Mouse (Mus musculus) urinary bladder, postnatal 14 days (tissue): ENCODE measurements around the gene Tsc22d1.
A peak's percentile ranks its signal among the peaks of the same experiment; 100 is the strongest.

Experiments used
- DNase-seq: peaks from one replicate; pipeline ENCODE4 v3.0.0; 2021; ENCODE audit warnings: low spot score

Tsc22d1 gene

GRCm38 (mm10) chr14:76442160-76442559, 27.4 kb downstream of the Tsc22d1 start:
- DNase-seq, result no peak

GRCm38 (mm10) chr14:76448987-76449386, 34.2 kb downstream of the Tsc22d1 start:
- DNase-seq, result peak; percentile 25

- no peak for DNase-seq
Measured at GRCm38 (mm10) chr14:76451011-76451410, 36.2 kb downstream of the Tsc22d1 start.

GRCm38 (mm10) chr14:76452751-76453360, 38.1 kb downstream of the Tsc22d1 start:
- no peak for DNase-seq

- no peak for DNase-seq
Measured at GRCm38 (mm10) chr14:76454673-76455072, 39.9 kb downstream of the Tsc22d1 start.

- DNase-seq, result no peak
Measured at GRCm38 (mm10) chr14:76455159-76455558, 40.4 kb downstream of the Tsc22d1 start.

- no peak for DNase-seq
Measured at GRCm38 (mm10) chr14:76457696-76458095, 42.9 kb downstream of the Tsc22d1 start.

- no peak for DNase-seq
Measured at GRCm38 (mm10) chr14:76460181-76460580, 45.4 kb downstream of the Tsc22d1 start.

- DNase-seq, result no peak
Measured at GRCm38 (mm10) chr14:76461182-76461775, 46.5 kb downstream of the Tsc22d1 start.

DNA sequence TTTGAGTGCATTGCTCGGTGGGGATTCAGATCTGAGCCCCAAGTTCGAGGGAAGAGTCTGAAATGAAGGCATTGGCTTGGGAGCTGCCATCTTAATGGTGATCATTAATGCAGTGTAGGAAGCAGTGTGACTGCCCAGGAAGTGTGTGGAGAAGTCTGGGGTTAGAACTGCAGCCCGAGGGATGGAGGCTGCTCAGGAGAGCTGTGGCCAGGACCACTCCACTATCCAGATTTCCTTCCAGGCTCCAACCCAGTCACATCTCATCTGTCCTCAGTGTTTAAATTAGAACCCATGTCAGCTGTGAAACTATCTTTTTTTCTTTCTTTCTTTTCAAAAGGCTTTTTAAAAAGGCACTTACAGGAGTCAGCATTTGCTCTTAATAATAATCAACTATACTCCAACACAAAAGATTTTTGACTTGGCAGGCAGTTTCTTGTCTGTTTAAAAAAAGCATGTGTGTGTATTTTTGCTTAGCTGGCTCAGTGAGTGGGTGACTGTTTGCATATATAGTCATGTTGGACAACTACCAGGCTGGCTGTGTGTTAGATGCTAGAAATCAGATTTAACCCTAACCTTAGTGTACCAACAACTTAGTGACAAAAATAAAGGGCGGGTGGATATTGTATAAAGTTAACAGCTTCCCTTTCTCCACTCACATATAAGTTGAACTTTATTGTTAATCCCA, 48.8 kb downstream of the Tsc22d1 start:
- no peak for DNase-seq

GRCm38 (mm10) chr14:76464967-76465366, 50.2 kb downstream of the Tsc22d1 start:
- DNase-seq, result no peak

DNA sequence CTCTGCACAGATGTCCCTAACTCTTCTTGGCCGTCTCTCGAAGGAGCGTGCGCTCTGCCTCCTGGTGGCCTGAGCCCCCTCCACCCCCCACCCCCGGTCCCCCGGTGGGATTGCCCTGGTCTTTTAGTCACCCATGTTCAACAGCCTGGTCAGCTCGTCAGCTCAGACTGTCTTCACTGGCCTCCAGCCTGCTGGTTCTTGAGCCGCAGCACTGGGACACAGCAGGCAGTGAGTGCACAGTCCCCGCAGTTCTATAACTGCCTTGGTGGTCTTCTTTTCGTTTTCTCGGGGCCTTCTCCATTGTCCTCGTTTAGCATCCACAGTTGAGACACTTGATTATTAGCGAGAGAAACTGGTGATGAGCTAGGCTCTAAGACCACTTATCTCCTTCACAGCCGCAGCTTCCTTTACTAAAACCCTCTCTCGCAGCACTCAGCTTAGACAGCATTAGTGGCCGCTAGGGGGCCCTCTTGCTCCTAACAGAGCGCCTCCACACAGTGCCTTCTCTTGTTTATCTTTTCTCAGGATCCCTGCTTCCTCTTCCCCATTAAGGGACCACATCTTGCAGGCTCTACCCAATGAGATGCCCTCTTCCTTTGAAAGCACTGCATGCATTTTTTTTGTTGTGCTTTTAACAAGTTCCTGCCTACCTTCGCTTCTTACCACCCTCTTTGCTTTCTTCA, 52.0 kb downstream of the Tsc22d1 start:
- peak; percentile 87 for DNase-seq

GRCm38 (mm10) chr14:76467932-76468331, 53.2 kb downstream of the Tsc22d1 start:
- no peak for DNase-seq

GRCm38 (mm10) chr14:76471301-76471700, 56.5 kb downstream of the Tsc22d1 start:
- no peak for DNase-seq

- DNase-seq, result no peak
Measured at GRCm38 (mm10) chr14:76472487-76472886, 57.7 kb downstream of the Tsc22d1 start.

DNA sequence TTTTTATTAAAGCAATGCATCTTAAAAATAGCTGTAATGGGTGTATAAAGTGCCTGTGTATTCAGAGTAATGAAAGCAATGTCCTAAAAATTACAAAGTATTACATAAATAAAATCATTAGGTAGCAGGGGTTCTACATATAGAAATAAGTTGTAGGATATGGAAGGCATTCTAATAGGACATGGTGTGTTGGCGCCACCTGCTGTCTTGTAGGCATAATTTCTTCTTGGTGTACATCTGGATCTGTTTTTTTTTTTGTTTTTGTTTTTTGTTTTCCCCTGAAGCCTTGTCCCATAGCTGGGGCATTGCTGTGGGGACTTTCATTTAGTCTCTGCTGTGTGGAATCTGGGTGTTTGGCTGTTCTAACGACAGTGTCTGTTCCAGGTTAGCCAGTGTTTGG, 58.6 kb downstream of the Tsc22d1 start:
- peak; percentile 33 for DNase-seq

- DNase-seq, result no peak
Measured at GRCm38 (mm10) chr14:76474165-76474564, 59.4 kb downstream of the Tsc22d1 start.

- DNase-seq, result no peak
Measured at GRCm38 (mm10) chr14:76476770-76477169, 62.0 kb downstream of the Tsc22d1 start.

DNA sequence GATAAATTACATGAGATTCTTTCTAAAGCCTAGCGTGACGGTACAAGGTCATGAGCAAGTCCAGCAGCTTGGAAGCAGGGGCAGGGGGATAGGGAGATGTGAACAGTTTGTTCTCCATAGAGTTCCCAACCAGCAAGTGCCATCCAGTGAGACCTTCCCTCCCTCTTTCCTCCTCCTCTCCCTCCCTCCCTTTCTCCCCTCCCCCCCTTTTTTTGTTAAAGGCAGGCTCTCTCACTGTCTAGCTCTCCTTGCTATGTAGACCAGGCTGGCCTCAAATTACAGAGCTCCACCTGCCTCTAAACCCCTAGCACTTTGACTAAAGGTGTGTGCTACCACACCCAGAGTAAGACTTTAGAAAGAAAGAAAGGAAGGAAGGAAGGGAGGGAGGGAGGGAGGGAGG, 63.3 kb downstream of the Tsc22d1 start:
- no peak for DNase-seq

DNA sequence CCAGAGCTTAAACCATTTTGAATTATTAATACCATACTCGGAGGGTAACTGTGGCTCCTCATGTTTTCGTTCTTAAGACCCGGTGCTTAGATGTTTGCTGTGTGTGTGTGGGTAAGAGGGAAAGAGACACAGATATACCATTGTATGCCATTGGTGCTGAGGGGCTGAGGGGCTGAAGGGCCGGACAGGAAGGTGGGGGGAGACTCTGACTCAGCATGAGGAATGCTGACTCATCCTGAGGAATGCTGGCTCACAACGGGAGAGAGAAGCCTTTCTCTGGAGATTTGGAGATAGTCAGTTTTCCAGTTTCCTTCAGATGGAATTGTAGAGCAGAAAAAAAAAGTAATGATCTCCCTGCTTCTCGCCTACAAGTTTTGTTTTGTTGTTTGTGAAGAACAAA, 63.9 kb downstream of the Tsc22d1 start:
- DNase-seq, result no peak

DNA sequence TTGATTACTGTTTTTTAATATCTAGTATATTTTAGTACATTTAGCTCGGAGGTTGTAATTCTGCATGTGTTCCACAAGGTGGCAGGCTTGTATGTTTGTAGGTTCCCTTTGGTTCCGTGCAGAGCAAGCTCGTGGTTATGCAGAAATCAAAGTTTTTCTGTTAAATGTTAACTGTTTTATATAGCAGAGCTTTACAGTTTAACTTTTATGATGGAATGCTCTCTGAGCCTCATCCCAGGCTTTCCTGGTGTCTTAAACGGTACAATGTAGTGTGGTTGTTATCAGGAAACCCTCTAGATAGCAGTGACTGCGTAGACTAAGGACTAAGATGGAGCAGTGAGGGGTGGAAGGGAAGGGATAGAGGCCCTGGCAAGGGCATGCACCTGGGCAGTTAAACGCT, 65.1 kb downstream of the Tsc22d1 start:
- no peak for DNase-seq

GRCm38 (mm10) chr14:76480507-76480906, 65.7 kb downstream of the Tsc22d1 start:
- DNase-seq, result no peak

DNA sequence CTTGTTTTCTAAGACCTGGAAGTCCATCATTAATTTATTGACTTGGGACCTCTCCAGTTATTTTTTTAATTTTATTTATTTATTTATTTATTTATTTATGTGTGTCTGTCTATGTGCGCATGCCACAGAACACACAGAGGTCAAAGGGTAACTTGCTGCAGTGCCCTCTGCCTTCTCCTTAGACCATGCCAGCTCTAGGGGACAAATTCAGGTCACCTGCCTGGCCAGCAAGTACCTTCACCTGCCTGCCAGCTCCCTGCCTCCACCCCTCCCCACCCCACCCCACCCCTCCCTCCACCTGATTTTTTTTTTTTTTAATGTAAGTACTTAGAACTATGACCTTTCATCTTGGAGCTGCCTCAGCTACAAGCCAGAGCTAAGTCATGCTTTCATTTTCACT, 68.9 kb downstream of the Tsc22d1 start:
- no peak for DNase-seq
